Mouse (Mus musculus): Measurements from ENCODE around the gene L3hypdh. TPM values are rescaled to one million over a fixed set of nuclear protein-coding genes. Genes with fewer than 3 reads are reported as not detected.

The L3hypdh gene
- 7.4 and 8.2 TPM in 2 replicates for polyA plus RNA-seq (2015; fragmentation: Nextera tagmentation; extraction: Ambion mirVana)

- Histone ChIP-seq H3K4me2 (replicated peaks) (peak within 1 kb of the TSS; percentile 86), H3K9me3 (no peaks in the 10 kb centered on the region), H3K4me1 (peaks cover 43% of the 10 kb centered on the region), H3K36me3 (no peaks in the 10 kb centered on the region), H3K9ac (replicated peaks) (peak within 1 kb of the TSS; percentile 96), H3K27me3 (no peaks in the 10 kb centered on the region), H3K27ac (replicated peaks) (peak within 1 kb of the TSS; percentile 98), H3K4me3 (peak within 1 kb of the TSS; percentile 92)
- ATAC-seq (replicated peaks), result peak; percentile 97
- under 1% methylated on average over 60 of the region's 60 CpGs for WGBS
Observed at GRCm38 (mm10) chr12:72085329-72086165, at the start of gene L3hypdh, which contains the start of gene Jkamp. Gene L3hypdh (minus strand): TSS chr12:72085439. Gene Jkamp (plus strand): TSS chr12:72085589.

- 93% methylated on average over 10 of the region's 10 CpGs for WGBS
- H3K4me2 ChIP-seq (replicated peaks), result no peak overlapping the region
- H3K27ac ChIP-seq (replicated peaks), result no peak overlapping the region
- H3K27me3 ChIP-seq, result no peaks in the 10 kb centered on the region
- no peaks in the 10 kb centered on the region for H3K4me1 ChIP-seq
- no peaks in the 10 kb centered on the region for H3K9me3 ChIP-seq
- H3K4me3 ChIP-seq, result no peak overlapping the region
- H3K36me3 ChIP-seq, result no peaks in the 10 kb centered on the region
- no peak overlapping the region for H3K9ac ChIP-seq (replicated peaks)
- no peak for ATAC-seq (replicated peaks)
Observed at GRCm38 (mm10) chr12:72129203-72129602, 44.0 kb upstream of the L3hypdh start.

- Histone ChIP-seq H3K4me2 (replicated peaks) (no peak overlapping the region), H3K9me3 (no peaks in the 10 kb centered on the region), H3K36me3 (no peaks in the 10 kb centered on the region), H3K27ac (replicated peaks) (no peak overlapping the region), H3K4me1 (no peaks in the 10 kb centered on the region), H3K4me3 (no peak overlapping the region), H3K9ac (replicated peaks) (no peak overlapping the region), H3K27me3 (no peaks in the 10 kb centered on the region)
- ATAC-seq (replicated peaks), result no peak
- WGBS, result 88% methylated on average over 22 of the region's 23 CpGs
Observed at GRCm38 (mm10) chr12:72115686-72116345, 30.6 kb upstream of the L3hypdh start.

- no peak overlapping the region for H3K4me3 ChIP-seq
- H3K36me3 ChIP-seq, result no peaks in the 10 kb centered on the region
- 82% methylated on average over 6 of the region's 6 CpGs for WGBS
- no peaks in the 10 kb centered on the region for H3K9me3 ChIP-seq
- no peaks in the 10 kb centered on the region for H3K27me3 ChIP-seq
- no peak for ATAC-seq (replicated peaks)
- no peaks in the 10 kb centered on the region for H3K4me1 ChIP-seq
- H3K4me2 ChIP-seq (replicated peaks), result no peak overlapping the region
- H3K9ac ChIP-seq (replicated peaks), result no peak overlapping the region
- H3K27ac ChIP-seq (replicated peaks), result no peak overlapping the region
Observed at GRCm38 (mm10) chr12:72115126-72115525, 29.9 kb upstream of the L3hypdh start.

GRCm38 (mm10) chr12:72104525-72105281 is 19.5 kb upstream of the L3hypdh start:
- Histone ChIP-seq H3K27ac (replicated peaks) (no peak overlapping the region), H3K9ac (replicated peaks) (no peak overlapping the region), H3K4me3 (no peak overlapping the region), H3K36me3 (peaks cover 18% of the 10 kb centered on the region), H3K9me3 (no peaks in the 10 kb centered on the region), H3K27me3 (no peaks in the 10 kb centered on the region), H3K4me2 (replicated peaks) (no peak overlapping the region), H3K4me1 (peaks cover 4% of the 10 kb centered on the region; the same call in 1 of the 2 replicates)
- WGBS, result 30% methylated on average over 14 of the region's 14 CpGs
- ATAC-seq (replicated peaks), result peak; percentile 60

GRCm38 (mm10) chr12:72104027-72104426 is 18.8 kb upstream of the L3hypdh start:
- no peak overlapping the region for H3K9ac ChIP-seq (replicated peaks)
- no peak overlapping the region for H3K27ac ChIP-seq (replicated peaks)
- no peaks in the 10 kb centered on the region for H3K9me3 ChIP-seq
- peaks cover 19% of the 10 kb centered on the region for H3K36me3 ChIP-seq
- ATAC-seq (replicated peaks), result no peak
- no peaks in the 10 kb centered on the region for H3K27me3 ChIP-seq
- peaks cover 4% of the 10 kb centered on the region; the same call in 1 of the 2 replicates for H3K4me1 ChIP-seq
- no peak overlapping the region for H3K4me3 ChIP-seq
- 83% methylated on average over 5 of the region's 5 CpGs for WGBS
- H3K4me2 ChIP-seq (replicated peaks), result no peak overlapping the region

GRCm38 (mm10) chr12:72102776-72103175 is 17.5 kb upstream of the L3hypdh start:
- Histone ChIP-seq H3K27ac (replicated peaks) (no peak overlapping the region), H3K9me3 (no peaks in the 10 kb centered on the region), H3K9ac (replicated peaks) (no peak overlapping the region), H3K4me1 (peaks cover 4% of the 10 kb centered on the region; the same call in 1 of the 2 replicates), H3K36me3 (peaks cover 25% of the 10 kb centered on the region), H3K27me3 (no peaks in the 10 kb centered on the region), H3K4me2 (replicated peaks) (no peak overlapping the region), H3K4me3 (no peak overlapping the region)
- 85% methylated on average over 6 of the region's 6 CpGs for WGBS
- ATAC-seq (replicated peaks), result no peak

- Histone ChIP-seq H3K4me3 (no peak overlapping the region), H3K27ac (replicated peaks) (no peak overlapping the region), H3K4me1 (no peaks in the 10 kb centered on the region), H3K27me3 (no peaks in the 10 kb centered on the region), H3K9me3 (no peaks in the 10 kb centered on the region), H3K9ac (replicated peaks) (no peak overlapping the region), H3K4me2 (replicated peaks) (no peak overlapping the region), H3K36me3 (peaks cover 78% of the 10 kb centered on the region)
- 96% methylated on average over 8 of the region's 8 CpGs for WGBS
- no peak for ATAC-seq (replicated peaks)
Observed at GRCm38 (mm10) chr12:72096966-72097365, 11.7 kb upstream of the L3hypdh start.

GRCm38 (mm10) chr12:72089802-72090201 is 4.6 kb upstream of the L3hypdh start:
- H3K9me3 ChIP-seq, result no peaks in the 10 kb centered on the region
- H3K27me3 ChIP-seq, result no peaks in the 10 kb centered on the region
- no peak overlapping the region for H3K4me2 ChIP-seq (replicated peaks)
- H3K4me3 ChIP-seq, result no peak overlapping the region
- no peak for ATAC-seq (replicated peaks)
- H3K27ac ChIP-seq (replicated peaks), result no peak overlapping the region
- peaks cover 28% of the 10 kb centered on the region for H3K4me1 ChIP-seq
- 92% methylated on average over 4 of the region's 4 CpGs for WGBS
- H3K36me3 ChIP-seq, result peaks cover 33% of the 10 kb centered on the region
- H3K9ac ChIP-seq (replicated peaks), result no peak overlapping the region

- Histone ChIP-seq H3K4me2 (replicated peaks) (peak overlapping the region; percentile 86), H3K27ac (replicated peaks) (peak overlapping the region; percentile 98), H3K9me3 (no peaks in the 10 kb centered on the region), H3K36me3 (no peaks in the 10 kb centered on the region; the same call in 1 of the 2 replicates), H3K9ac (replicated peaks) (peak overlapping the region; percentile 96), H3K4me1 (peaks cover 43% of the 10 kb centered on the region), H3K27me3 (no peaks in the 10 kb centered on the region), H3K4me3 (peak overlapping the region; percentile 92)
- WGBS, result under 1% methylated on average over 18 of the region's 18 CpGs
- no peak; the same call in 1 of the 2 replicates for ATAC-seq (replicated peaks)
Observed at GRCm38 (mm10) chr12:72086166-72086825, 1.1 kb upstream of the L3hypdh start.

GRCm38 (mm10) chr12:72085024-72085328 is 263 bp downstream of the L3hypdh start:
- no peaks in the 10 kb centered on the region for H3K27me3 ChIP-seq
- no peaks in the 10 kb centered on the region for H3K36me3 ChIP-seq
- under 1% methylated on average over 31 of the region's 31 CpGs for WGBS
- H3K9me3 ChIP-seq, result no peaks in the 10 kb centered on the region
- no peak; the same call in 1 of the 2 replicates for ATAC-seq (replicated peaks)
- peak overlapping the region; percentile 63 for H3K9ac ChIP-seq (replicated peaks)
- peaks cover 43% of the 10 kb centered on the region for H3K4me1 ChIP-seq
- peak overlapping the region; percentile 98 for H3K27ac ChIP-seq (replicated peaks)
- peak overlapping the region; percentile 86 for H3K4me2 ChIP-seq (replicated peaks)
- H3K4me3 ChIP-seq, result peak overlapping the region; percentile 92

All from forebrain, embryonic 15.5 days (tissue).